Mouse (Mus musculus): ENCODE measurements around the gene Gad2. TPM values are rescaled to one million over a fixed set of nuclear protein-coding genes. Genes with fewer than 3 reads are reported as not detected.

Gene Gad2
- total and polyA plus RNA-seq, 3 experiments, result 0.11 TPM; not detected in 2

GRCm38 (mm10) chr2:22679944-22680343, 57.9 kb downstream of the Gad2 start:
- Histone ChIP-seq H3K4me1 (ENCODE audit: insufficient read depth, low read depth, low read length) (no peaks in the 10 kb centered on the region), H3K9me3 (replicated peaks) (no peaks in the 10 kb centered on the region), H3K36me3 (replicated peaks) (no peaks in the 10 kb centered on the region), H3K4me3 (ENCODE audit: low read depth, low read length) (no peak overlapping the region), H3K27me3 (ENCODE audit: insufficient read depth, low read length) (peaks cover 2% of the 10 kb centered on the region; the same call in 1 of the 2 replicates)
- ATAC-seq (ENCODE audit: extremely low read depth, insufficient number of reproducible peaks, low FRiP score, poor library complexity, severe bottlenecking) (no peak), DNase-seq (ENCODE audit: low spot score) (no peak)
- TF ChIP-seq TAL1 (conservative IDR thresholded peaks at IDR 0.05; ENCODE audit: low read depth, low read length) (no peak), POLR2AphosphoS5 (IDR thresholded peaks at IDR 0.05; ENCODE audit: insufficient replicate concordance, low read depth, low read length) (no peak), GATA2 (IDR thresholded peaks at IDR 0.05; ENCODE audit: borderline replicate concordance, low read depth, low read length) (no peak), CTCF (IDR thresholded peaks at IDR 0.05; ENCODE audit: low read depth, low read length) (no peak), GATA1 (IDR thresholded peaks at IDR 0.05; ENCODE audit: borderline replicate concordance, low read length) (no peak)

GRCm38 (mm10) chr2:22689969-22690368, 68.0 kb downstream of the Gad2 start:
- Histone ChIP-seq H3K27me3 (ENCODE audit: insufficient read depth, low read length) (peaks cover 4% of the 10 kb centered on the region), H3K4me1 (ENCODE audit: insufficient read depth, low read depth, low read length) (no peaks in the 10 kb centered on the region), H3K36me3 (replicated peaks) (no peaks in the 10 kb centered on the region), H3K4me3 (ENCODE audit: low read depth, low read length) (no peak overlapping the region), H3K9me3 (replicated peaks) (no peaks in the 10 kb centered on the region)
- TF ChIP-seq TAL1 (conservative IDR thresholded peaks at IDR 0.05; ENCODE audit: low read depth, low read length) (no peak), CTCF (IDR thresholded peaks at IDR 0.05; ENCODE audit: low read depth, low read length) (peak; percentile 20; the same call in 1 of the 2 replicates), GATA2 (IDR thresholded peaks at IDR 0.05; ENCODE audit: borderline replicate concordance, low read depth, low read length) (no peak)
- ATAC-seq (ENCODE audit: extremely low read depth, insufficient number of reproducible peaks, low FRiP score, poor library complexity, severe bottlenecking) (no peak), DNase-seq (ENCODE audit: low spot score) (no peak)

DNA sequence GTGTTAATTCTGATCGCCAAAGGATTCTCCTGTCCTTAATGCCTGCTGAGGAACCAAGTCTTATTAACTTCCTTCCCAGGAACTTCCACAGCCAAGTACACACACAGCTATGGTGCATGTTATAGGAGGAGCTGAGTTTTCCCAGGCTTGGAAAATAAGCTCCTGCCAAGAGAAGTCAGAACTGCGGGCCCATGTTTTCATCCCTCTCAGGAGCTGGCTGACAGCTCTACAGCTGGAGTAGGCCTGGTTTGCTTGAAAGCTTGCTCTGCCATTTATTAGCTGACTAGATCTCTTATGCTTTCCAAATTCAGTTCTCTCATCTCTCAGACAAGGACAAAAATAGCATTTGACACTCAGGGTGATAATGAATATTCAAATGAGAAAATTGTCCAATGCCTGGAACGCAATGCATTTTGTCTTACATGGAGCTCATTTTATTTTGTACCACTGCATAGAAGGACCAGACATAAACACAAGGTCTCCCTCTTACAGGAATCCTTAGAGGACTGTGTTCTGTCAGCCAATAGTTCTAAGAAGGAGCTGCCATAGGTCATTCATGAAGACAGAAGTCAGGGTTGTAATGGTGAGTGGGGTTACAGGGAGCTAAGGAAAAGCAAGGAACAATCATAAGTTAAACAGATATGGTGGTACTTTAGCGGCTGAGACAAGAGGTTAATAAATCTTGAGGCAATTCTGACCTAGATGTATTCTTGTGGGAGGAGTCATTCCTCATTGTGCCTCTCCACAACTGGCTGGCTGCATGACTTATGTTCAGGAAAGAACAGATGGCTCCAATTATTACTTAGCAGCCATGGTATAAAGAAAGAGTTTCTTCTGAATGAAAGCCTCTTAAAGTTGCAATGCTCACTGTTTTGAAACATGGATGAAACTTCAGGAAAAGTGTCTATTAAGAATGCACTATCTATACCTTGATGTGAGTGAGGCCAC, 83.0 kb downstream of the Gad2 start:
- DNase-seq (ENCODE audit: low spot score), result no peak
- Histone ChIP-seq H3K36me3 (replicated peaks) (no peaks in the 10 kb centered on the region), H3K4me1 (ENCODE audit: insufficient read depth, low read depth, low read length) (no peaks in the 10 kb centered on the region), H3K9me3 (replicated peaks) (no peaks in the 10 kb centered on the region), H3K4me3 (ENCODE audit: low read depth, low read length) (no peak overlapping the region), H3K27me3 (ENCODE audit: insufficient read depth, low read length) (peaks cover 20% of the 10 kb centered on the region)
- no peak for TF ChIP-seq CTCF (IDR thresholded peaks at IDR 0.05; ENCODE audit: low read depth, low read length)
- no peak for ATAC-seq (ENCODE audit: extremely low read depth, insufficient number of reproducible peaks, low FRiP score, poor library complexity, severe bottlenecking)

- TF ChIP-seq GATA1 (IDR thresholded peaks at IDR 0.05; ENCODE audit: borderline replicate concordance, low read length), result no peak
- TF ChIP-seq GATA2 (IDR thresholded peaks at IDR 0.05; ENCODE audit: borderline replicate concordance, low read depth, low read length), result no peak
- no peak for TF ChIP-seq CTCF (IDR thresholded peaks at IDR 0.05; ENCODE audit: low read depth, low read length)
- TF ChIP-seq POLR2AphosphoS5 (IDR thresholded peaks at IDR 0.05; ENCODE audit: insufficient replicate concordance, low read depth, low read length), result no peak
- no peak for TF ChIP-seq TAL1 (conservative IDR thresholded peaks at IDR 0.05; ENCODE audit: low read depth, low read length)
- Histone ChIP-seq H3K27me3 (ENCODE audit: insufficient read depth, low read length) (peaks cover 20% of the 10 kb centered on the region), H3K36me3 (replicated peaks) (no peaks in the 10 kb centered on the region), H3K4me3 (ENCODE audit: low read depth, low read length) (no peak overlapping the region), H3K4me1 (ENCODE audit: insufficient read depth, low read depth, low read length) (no peaks in the 10 kb centered on the region), H3K9me3 (replicated peaks) (no peaks in the 10 kb centered on the region)
- ATAC-seq (ENCODE audit: extremely low read depth, insufficient number of reproducible peaks, low FRiP score, poor library complexity, severe bottlenecking), result no peak
- no peak for DNase-seq (ENCODE audit: low spot score)
These were observed 84.2 kb downstream of the Gad2 start for GRCm38 (mm10) chr2:22706233-22706632.

DNA sequence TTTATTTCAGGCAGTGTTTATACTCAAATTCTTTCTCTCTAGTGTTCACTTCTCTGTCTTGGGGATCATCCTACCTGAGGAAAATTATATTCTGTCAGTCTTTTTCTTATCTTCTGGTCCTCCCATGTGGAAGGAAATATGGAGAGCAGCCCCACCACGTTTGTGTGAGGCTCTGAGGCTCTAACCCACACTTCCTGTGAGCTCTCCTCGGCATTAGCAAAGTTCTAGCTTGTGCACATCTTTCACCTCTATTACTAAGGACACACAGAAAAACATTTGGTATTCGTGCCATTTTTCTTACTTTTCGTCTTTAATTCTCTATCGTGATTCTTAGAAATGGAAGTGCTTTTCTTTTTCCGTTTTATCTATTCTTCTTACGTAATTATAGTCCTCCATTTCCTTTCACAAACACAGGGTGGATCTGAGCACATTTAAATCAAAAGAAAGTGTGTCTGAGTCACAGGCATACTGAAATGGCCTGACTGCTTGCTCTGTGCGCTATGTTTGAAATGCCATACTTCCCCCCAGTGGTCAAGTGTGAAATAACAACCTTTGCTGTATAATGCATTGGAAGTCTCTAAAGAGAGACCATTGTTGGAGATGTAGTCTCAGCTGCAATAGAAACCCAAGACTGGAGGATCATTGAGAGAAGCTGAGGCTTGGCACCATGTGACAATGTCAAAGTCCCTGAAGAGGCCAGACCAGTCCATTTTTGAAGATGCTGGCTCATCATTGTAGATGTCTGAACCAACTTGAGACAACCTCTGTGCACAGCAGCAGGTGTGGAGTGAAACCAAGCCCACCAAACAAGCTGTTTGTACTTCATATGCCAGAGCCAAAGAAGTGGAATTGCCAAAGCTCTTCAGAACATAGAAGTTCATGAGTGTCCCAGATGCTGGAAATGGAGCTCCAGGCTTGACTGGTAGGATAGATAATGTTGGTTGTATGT, 99.8 kb downstream of the Gad2 start:
- Histone ChIP-seq H3K4me3 (ENCODE audit: low read depth, low read length) (no peak overlapping the region), H3K27me3 (ENCODE audit: insufficient read depth, low read length) (peaks cover 3% of the 10 kb centered on the region; the same call in 1 of the 2 replicates), H3K9me3 (replicated peaks) (no peaks in the 10 kb centered on the region), H3K36me3 (replicated peaks) (no peaks in the 10 kb centered on the region), H3K4me1 (ENCODE audit: insufficient read depth, low read depth, low read length) (no peaks in the 10 kb centered on the region)
- peak; percentile 12 for DNase-seq (ENCODE audit: low spot score)
- peak; percentile 60; the same call in 1 of the 2 replicates for ATAC-seq (ENCODE audit: extremely low read depth, insufficient number of reproducible peaks, low FRiP score, poor library complexity, severe bottlenecking)
- TF ChIP-seq TAL1 (conservative IDR thresholded peaks at IDR 0.05; ENCODE audit: low read depth, low read length) (no peak), GATA2 (IDR thresholded peaks at IDR 0.05; ENCODE audit: borderline replicate concordance, low read depth, low read length) (no peak), POLR2AphosphoS5 (IDR thresholded peaks at IDR 0.05; ENCODE audit: insufficient replicate concordance, low read depth, low read length) (no peak), GATA1 (IDR thresholded peaks at IDR 0.05; ENCODE audit: borderline replicate concordance, low read length) (no peak), CTCF (IDR thresholded peaks at IDR 0.05; ENCODE audit: low read depth, low read length) (peak; percentile 43; the same call in 1 of the 2 replicates)
